Mouse (Mus musculus) hematopoietic stem cell, adult 5-6 weeks (primary cell): Measurements from ENCODE around the gene Yipf6. TPM values are rescaled to one million over a fixed set of nuclear protein-coding genes. Genes with fewer than 3 reads are reported as not detected.

Source experiments
- total RNA-seq: library from RNA; stranded (forward); fragments of 172-1452, 232-1000 nt; gene quantifications from 2 replicates; pipeline ENCODE4 v1.2.3, GENCODE M21; 2017

Yipf6 gene
- total RNA-seq, 1 experiment from 2014 or later: 38.3 TPM

Other genes starting within 250 kb of the Yipf6 start
- gene Ophn1, start 45.3 kb upstream of the Yipf6 start, total RNA-seq: 4.0 and 5.8 TPM in 2 replicates
- gene Stard8, start 66.9 kb downstream of the Yipf6 start, total RNA-seq: 5.4 and 5.5 TPM in 2 replicates
- gene Efnb1, start 199.8 kb downstream of the Yipf6 start, total RNA-seq: 4.7 and 5.6 TPM in 2 replicates